Mouse (Mus musculus): ENCODE data around the gene Zfp91.
A peak's percentile ranks its signal among the peaks of the same experiment; 100 is the strongest.

The Zfp91 gene

GRCm38 (mm10) chr19:12795511-12796327, at the start of gene Zfp91, which contains the start of gene Lpxn:
TSS of gene Zfp91 (minus strand) at chr19:12796126.
TSS of gene Lpxn (plus strand) at chr19:12796193.
- peak; percentile 95 to 98 for DNase-seq (ENCODE audit: low spot score in 2 of 2)

GRCm38 (mm10) chr19:12838507-12838906, 42.6 kb upstream of the Zfp91 start:
- peak in 1 of 2 experiments; percentile 9 for DNase-seq (ENCODE audit: low spot score in 2 of 2)

GRCm38 (mm10) chr19:12833625-12834024, 37.7 kb upstream of the Zfp91 start:
- peak in 1 of 2 experiments; percentile 8 for DNase-seq (ENCODE audit: low spot score in 2 of 2)

- no peak for DNase-seq (ENCODE audit: low spot score in 2 of 2)
Observed at GRCm38 (mm10) chr19:12831559-12831958, 35.6 kb upstream of the Zfp91 start.

- no peak for DNase-seq (ENCODE audit: low spot score in 2 of 2)
Observed at GRCm38 (mm10) chr19:12830823-12831430, 35.0 kb upstream of the Zfp91 start.

- no peak for DNase-seq (ENCODE audit: low spot score in 2 of 2)
Observed at GRCm38 (mm10) chr19:12824549-12824948, 28.6 kb upstream of the Zfp91 start.

GRCm38 (mm10) chr19:12820383-12820782, 24.5 kb upstream of the Zfp91 start:
- DNase-seq (ENCODE audit: low spot score in 2 of 2) = no peak

GRCm38 (mm10) chr19:12818507-12818906, 22.6 kb upstream of the Zfp91 start:
- no peak for DNase-seq (ENCODE audit: low spot score in 2 of 2)

GRCm38 (mm10) chr19:12813883-12814282, 18.0 kb upstream of the Zfp91 start:
- no peak for DNase-seq (ENCODE audit: low spot score in 2 of 2)

- DNase-seq (ENCODE audit: low spot score in 2 of 2) = no peak
Observed at GRCm38 (mm10) chr19:12812644-12813364, 16.9 kb upstream of the Zfp91 start.

- no peak for DNase-seq (ENCODE audit: low spot score in 2 of 2)
Observed at GRCm38 (mm10) chr19:12806214-12806613, 10.3 kb upstream of the Zfp91 start.

GRCm38 (mm10) chr19:12805730-12806129, 9.8 kb upstream of the Zfp91 start:
- DNase-seq (ENCODE audit: low spot score in 2 of 2) = no peak

- DNase-seq (ENCODE audit: low spot score in 2 of 2) = no peak
Observed at GRCm38 (mm10) chr19:12804237-12804636, 8.3 kb upstream of the Zfp91 start.

- peak in 1 of 2 experiments; percentile 58 for DNase-seq (ENCODE audit: low spot score in 2 of 2)
Observed at GRCm38 (mm10) chr19:12802830-12803229, 6.9 kb upstream of the Zfp91 start.

GRCm38 (mm10) chr19:12801046-12801445, 5.1 kb upstream of the Zfp91 start:
- DNase-seq (ENCODE audit: low spot score in 2 of 2) = no peak

- no peak for DNase-seq (ENCODE audit: low spot score in 2 of 2)
Observed at GRCm38 (mm10) chr19:12800621-12801020, 4.7 kb upstream of the Zfp91 start.

- no peak for DNase-seq (ENCODE audit: low spot score in 2 of 2)
Observed at GRCm38 (mm10) chr19:12799081-12799480, 3.2 kb upstream of the Zfp91 start.

GRCm38 (mm10) chr19:12798404-12798803, 2.5 kb upstream of the Zfp91 start:
- DNase-seq (ENCODE audit: low spot score in 2 of 2) = no peak

GRCm38 (mm10) chr19:12797071-12797470, 1.1 kb upstream of the Zfp91 start:
- peak in 1 of 2 experiments; percentile 48 for DNase-seq (ENCODE audit: low spot score in 2 of 2)

- peak in 1 of 2 experiments; percentile 71 for DNase-seq (ENCODE audit: low spot score in 2 of 2)
Observed at GRCm38 (mm10) chr19:12796328-12796931, 504 bp upstream of the Zfp91 start.

GRCm38 (mm10) chr19:12795110-12795509, 816 bp downstream of the Zfp91 start:
- DNase-seq (ENCODE audit: low spot score in 2 of 2) = peak in 1 of 2 experiments; percentile 29

All from frontal cortex, postnatal 36 days (tissue).